Mouse (Mus musculus) kidney, embryonic 14.5 days (tissue): ENCODE results near the gene Sec24b. TPM values are rescaled to one million over a fixed set of nuclear protein-coding genes. Genes with fewer than 3 reads are reported as not detected.
A peak's percentile ranks its signal among the peaks of the same experiment; 100 is the strongest.

ENCODE experiments used
- ATAC-seq: fragments of 200-750 bp; cut with Nextera tagmentation; 2 replicates; pipeline ENCODE4 v1.8.0; 2017; ENCODE audit warnings: moderate number of reproducible peaks, mild to moderate bottlenecking, moderate TSS enrichment, moderate library complexity; ENCODE audit not compliant: low FRiP score, low TSS enrichment
- H3K27ac ChIP-seq: fragments of 300-500 bp; sonication (generic); 2 replicates; pipeline ENCODE4 v1.5.1; 2014; ENCODE audit warnings: low read depth, mild to moderate bottlenecking, low read length, moderate library complexity, mixed read lengths
- H3K27me3 ChIP-seq: fragments of 300-500 bp; sonication (generic); 2 replicates; pipeline ENCODE4 v1.6.1; 2014; ENCODE audit warnings: mild to moderate bottlenecking, low read length; ENCODE audit not compliant: control insufficient read depth, insufficient read depth
- H3K36me3 ChIP-seq: fragments of 300-500 bp; sonication (generic); 2 replicates; pipeline ENCODE4 v1.6.1; 2014; ENCODE audit warnings: low read length, mixed read lengths; ENCODE audit not compliant: control insufficient read depth, insufficient read depth
- H3K4me1 ChIP-seq: fragments of 300-500 bp; sonication (generic); 2 replicates; pipeline ENCODE4 v1.6.1; 2014; ENCODE audit warnings: low read length, mixed read lengths; ENCODE audit not compliant: control insufficient read depth, insufficient read depth
- H3K4me2 ChIP-seq: fragments of 300-500 bp; sonication (generic); replicated peaks from 2 replicates; pipeline ENCODE4 v1.6.1; 2014; ENCODE audit warnings: low read depth, mild to moderate bottlenecking, low read length
- H3K4me3 ChIP-seq: fragments of 300-500 bp; sonication (generic); 2 replicates; pipeline ENCODE4 v1.5.1; 2014; ENCODE audit warnings: mild to moderate bottlenecking, low read length
- H3K9ac ChIP-seq: fragments of 300-500 bp; sonication (generic); 2 replicates; pipeline ENCODE4 v1.6.1; 2014; ENCODE audit warnings: low read depth, mild to moderate bottlenecking, low read length, moderate library complexity
- H3K9me3 ChIP-seq: fragments of 300-500 bp; sonication (generic); 2 replicates; pipeline ENCODE4 v1.6.1; 2016; ENCODE audit warnings: low read length; ENCODE audit not compliant: control insufficient read depth
- WGBS: fragments of 180-500 bp; shearing (Covaris S2); extraction: QIAGEN DNeasy Blood & Tissue Kit; methylation state at CpG from one replicate; pipeline ENCODE4 v1.1.7; 2014; 5-methylcytosine and 5-hydroxymethylcytosine counted together
- polyA plus RNA-seq: library from polyadenylated mRNA; unstranded; fragments of >200 nt; fragmentation: Nextera tagmentation; extraction: Ambion mirVana; gene quantifications from 2 replicates; pipeline ENCODE4 v1.2.1, GENCODE M21; 2014

The Sec24b gene
- polyA plus RNA-seq: 26.2 and 40.4 TPM in 2 replicates

- whole genome bisulfite sequencing: 12% methylated on average over 12 of the region's 12 CpGs
- peaks cover 28% of the 10 kb centered on the region for H3K4me1 ChIP-seq
- no peaks in the 10 kb centered on the region for H3K9me3 ChIP-seq
- H3K27me3 ChIP-seq: no peaks in the 10 kb centered on the region
- H3K9ac ChIP-seq: peak within 1 kb of the TSS; percentile 99
- H3K27ac ChIP-seq: peak within 1 kb of the TSS; percentile 98
- no peaks in the 10 kb centered on the region for H3K36me3 ChIP-seq
- peak; percentile 7; the same call in 1 of the 2 replicates for ATAC-seq
- peak within 1 kb of the TSS; percentile 89 for H3K4me3 ChIP-seq
- H3K4me2 ChIP-seq: peak within 1 kb of the TSS; percentile 63
Observed at GRCm38 (mm10) chr3:130061281-130061680, at the start of gene Sec24b. Sec24b (minus strand) TSS chr3:130061553.

GRCm38 (mm10) chr3:130104471-130104870, 43.1 kb upstream of the Sec24b start:
- no peak for ATAC-seq
- WGBS: 33% methylated on average over 9 of the region's 9 CpGs
- Histone ChIP-seq H3K4me2 (peak overlapping the region; percentile 21; the same call in 1 of the 2 replicates), H3K4me1 (no peaks in the 10 kb centered on the region), H3K36me3 (no peaks in the 10 kb centered on the region), H3K4me3 (no peak overlapping the region), H3K27me3 (no peaks in the 10 kb centered on the region), H3K9ac (no peak overlapping the region), H3K27ac (no peak overlapping the region), H3K9me3 (no peaks in the 10 kb centered on the region)

- Histone ChIP-seq H3K27me3 (no peaks in the 10 kb centered on the region), H3K9ac (no peak overlapping the region), H3K27ac (no peak overlapping the region), H3K4me1 (no peaks in the 10 kb centered on the region), H3K9me3 (no peaks in the 10 kb centered on the region), H3K4me3 (no peak overlapping the region), H3K4me2 (no peak overlapping the region), H3K36me3 (no peaks in the 10 kb centered on the region)
- ATAC-seq: no peak
- WGBS: 79% methylated on average over 8 of the region's 8 CpGs
Observed at GRCm38 (mm10) chr3:130103486-130103885, 42.1 kb upstream of the Sec24b start.

- no peak for ATAC-seq
- H3K36me3 ChIP-seq: no peaks in the 10 kb centered on the region
- WGBS: 44% methylated on average over 5 of the region's 5 CpGs
- no peak overlapping the region for H3K4me3 ChIP-seq
- no peaks in the 10 kb centered on the region for H3K27me3 ChIP-seq
- H3K4me1 ChIP-seq: no peaks in the 10 kb centered on the region
- H3K9me3 ChIP-seq: no peaks in the 10 kb centered on the region
- no peak overlapping the region for H3K9ac ChIP-seq
- H3K27ac ChIP-seq: no peak overlapping the region
- no peak overlapping the region for H3K4me2 ChIP-seq
Observed at GRCm38 (mm10) chr3:130095160-130095781, 33.9 kb upstream of the Sec24b start.

GRCm38 (mm10) chr3:130094125-130094704, 32.9 kb upstream of the Sec24b start:
- 78% methylated on average over 5 of the region's 5 CpGs for WGBS
- H3K4me1 ChIP-seq: no peaks in the 10 kb centered on the region
- no peak overlapping the region for H3K4me2 ChIP-seq
- H3K9me3 ChIP-seq: no peaks in the 10 kb centered on the region
- H3K9ac ChIP-seq: no peak overlapping the region
- ATAC-seq: no peak
- no peaks in the 10 kb centered on the region for H3K27me3 ChIP-seq
- no peaks in the 10 kb centered on the region for H3K36me3 ChIP-seq
- no peak overlapping the region for H3K27ac ChIP-seq
- H3K4me3 ChIP-seq: no peak overlapping the region

- H3K4me1 ChIP-seq: no peaks in the 10 kb centered on the region
- ATAC-seq: no peak
- 86% methylated on average over 9 of the region's 9 CpGs for WGBS
- no peak overlapping the region for H3K9ac ChIP-seq
- no peaks in the 10 kb centered on the region for H3K27me3 ChIP-seq
- no peak overlapping the region for H3K4me2 ChIP-seq
- H3K27ac ChIP-seq: no peak overlapping the region
- no peaks in the 10 kb centered on the region for H3K36me3 ChIP-seq
- no peak overlapping the region for H3K4me3 ChIP-seq
- H3K9me3 ChIP-seq: no peaks in the 10 kb centered on the region
Observed at GRCm38 (mm10) chr3:130090460-130090859, 29.1 kb upstream of the Sec24b start.

- H3K4me3 ChIP-seq: no peak overlapping the region
- H3K27ac ChIP-seq: no peak overlapping the region
- H3K9me3 ChIP-seq: peaks cover 2% of the 10 kb centered on the region; the same call in 1 of the 2 replicates
- no peaks in the 10 kb centered on the region for H3K27me3 ChIP-seq
- no peaks in the 10 kb centered on the region for H3K4me1 ChIP-seq
- 91% methylated on average over 9 of the region's 9 CpGs for WGBS
- no peaks in the 10 kb centered on the region for H3K36me3 ChIP-seq
- H3K9ac ChIP-seq: no peak overlapping the region
- no peak for ATAC-seq
- H3K4me2 ChIP-seq: no peak overlapping the region
Observed at GRCm38 (mm10) chr3:130088654-130089053, 27.3 kb upstream of the Sec24b start.

GRCm38 (mm10) chr3:130087466-130087865, 26.1 kb upstream of the Sec24b start:
- H3K27me3 ChIP-seq: no peaks in the 10 kb centered on the region
- no peak overlapping the region for H3K27ac ChIP-seq
- H3K4me3 ChIP-seq: no peak overlapping the region
- WGBS: 80% methylated on average over 9 of the region's 9 CpGs
- no peak overlapping the region for H3K4me2 ChIP-seq
- H3K36me3 ChIP-seq: no peaks in the 10 kb centered on the region
- ATAC-seq: no peak
- no peaks in the 10 kb centered on the region for H3K4me1 ChIP-seq
- H3K9ac ChIP-seq: no peak overlapping the region
- H3K9me3 ChIP-seq: peaks cover 2% of the 10 kb centered on the region; the same call in 1 of the 2 replicates

- no peak overlapping the region for H3K4me3 ChIP-seq
- no peak overlapping the region for H3K4me2 ChIP-seq
- H3K4me1 ChIP-seq: no peaks in the 10 kb centered on the region
- 80% methylated on average over 13 of the region's 13 CpGs for WGBS
- peaks cover 2% of the 10 kb centered on the region; the same call in 1 of the 2 replicates for H3K9me3 ChIP-seq
- H3K27me3 ChIP-seq: no peaks in the 10 kb centered on the region
- no peak overlapping the region for H3K9ac ChIP-seq
- ATAC-seq: no peak
- no peaks in the 10 kb centered on the region for H3K36me3 ChIP-seq
- no peak overlapping the region for H3K27ac ChIP-seq
Observed at GRCm38 (mm10) chr3:130086372-130087080, 25.2 kb upstream of the Sec24b start.
